Mouse (Mus musculus) Muller cell, postnatal 12 days (primary cell): ENCODE results near the gene Amt.
"Not testable (repeated sequence)": the region's sequence is repeated elsewhere in the genome, so short reads cannot be mapped to it uniquely, and the experiment has no call there.

Source experiments
- DNase-seq: peaks from one replicate; pipeline ENCODE4 v3.0.0-alpha.2; 2015; ENCODE audit errors: inconsistent ontology term

The Amt gene

DNA sequence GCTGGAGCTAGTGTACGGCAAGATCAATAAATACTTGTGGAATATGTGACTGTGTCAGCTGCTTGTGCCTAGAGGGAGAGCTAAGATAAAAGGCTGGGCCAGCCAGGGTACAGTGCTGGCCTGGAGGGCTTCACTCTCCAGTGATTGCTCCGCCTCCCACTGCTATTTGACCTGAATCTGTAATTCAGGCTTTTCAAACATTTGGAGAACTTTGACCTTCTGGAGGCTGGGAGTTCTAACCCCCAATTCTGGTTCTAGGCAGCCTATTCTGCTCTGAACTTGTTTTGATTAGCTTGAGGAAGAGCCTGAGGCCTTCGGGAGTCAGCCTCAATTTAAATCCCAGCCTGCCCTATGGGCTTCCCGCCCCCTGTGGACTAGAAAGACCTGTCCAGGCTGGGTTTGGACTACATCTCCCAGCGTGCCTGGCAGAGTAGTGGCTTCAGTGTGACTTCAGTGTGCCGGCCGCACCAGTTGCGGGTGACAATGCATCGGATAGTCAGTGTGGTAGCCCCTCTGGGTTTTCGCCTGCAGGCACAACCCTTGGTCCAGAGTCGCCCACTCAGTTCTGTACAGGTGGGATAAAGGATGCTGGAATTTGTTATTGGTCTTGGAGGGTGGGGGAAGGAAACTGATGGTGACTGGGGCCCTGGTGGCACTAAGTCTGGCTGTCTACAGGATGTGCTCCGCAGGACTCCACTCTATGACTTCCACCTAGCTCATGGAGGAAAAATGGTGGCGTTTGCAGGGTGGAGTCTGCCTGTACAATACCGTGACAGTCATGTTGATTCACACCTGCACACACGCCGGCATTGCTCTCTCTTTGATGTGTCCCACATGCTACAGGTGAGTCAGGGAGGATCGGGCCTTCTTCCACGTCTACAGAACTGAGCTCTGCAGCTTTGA, at the start of gene Amt:
TSS of gene Amt (plus strand) at position 401 of the 903 bp plus-strand sequence.
- DNase-seq = peak; percentile 32

DNA sequence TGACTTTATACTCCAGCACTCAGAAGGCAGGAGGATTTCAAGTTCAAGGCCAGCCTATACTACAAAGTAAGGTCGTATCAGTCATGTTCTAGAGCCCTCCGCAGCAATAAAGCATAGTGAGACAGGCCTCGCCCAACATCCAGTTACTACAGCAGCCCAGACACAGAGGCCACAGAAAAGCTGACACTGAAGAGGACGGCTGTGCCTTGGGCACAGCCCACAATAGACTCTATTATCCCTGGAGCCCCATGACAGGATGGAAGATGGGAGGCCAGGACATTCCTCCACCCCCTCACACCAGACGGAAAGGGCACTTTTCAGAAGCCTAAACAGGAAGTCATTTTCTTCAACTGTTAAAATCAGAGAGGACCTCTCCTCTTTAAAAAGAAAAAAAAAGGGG, 47.7 kb upstream of the Amt start:
- peak; percentile 70 for DNase-seq

DNA sequence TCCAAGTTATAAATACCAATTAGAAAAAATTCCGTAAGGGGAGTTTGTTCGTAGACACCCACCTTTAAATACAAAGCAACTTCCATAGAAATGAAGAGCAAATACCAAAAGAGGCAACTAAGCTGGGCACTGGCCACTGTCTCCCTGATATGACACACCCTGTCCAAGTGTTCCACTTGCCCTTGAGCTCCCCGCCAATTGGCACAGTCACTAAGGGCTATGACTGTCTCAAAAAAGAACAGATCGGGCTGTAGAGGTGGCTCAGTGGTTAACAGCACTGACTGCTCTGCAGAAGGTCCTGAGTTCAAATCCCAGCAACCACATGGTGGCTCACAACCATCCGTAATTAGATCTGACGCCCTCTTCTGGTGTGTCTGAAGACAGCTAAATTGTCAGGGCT, 44.8 kb upstream of the Amt start:
- DNase-seq = no peak

DNA sequence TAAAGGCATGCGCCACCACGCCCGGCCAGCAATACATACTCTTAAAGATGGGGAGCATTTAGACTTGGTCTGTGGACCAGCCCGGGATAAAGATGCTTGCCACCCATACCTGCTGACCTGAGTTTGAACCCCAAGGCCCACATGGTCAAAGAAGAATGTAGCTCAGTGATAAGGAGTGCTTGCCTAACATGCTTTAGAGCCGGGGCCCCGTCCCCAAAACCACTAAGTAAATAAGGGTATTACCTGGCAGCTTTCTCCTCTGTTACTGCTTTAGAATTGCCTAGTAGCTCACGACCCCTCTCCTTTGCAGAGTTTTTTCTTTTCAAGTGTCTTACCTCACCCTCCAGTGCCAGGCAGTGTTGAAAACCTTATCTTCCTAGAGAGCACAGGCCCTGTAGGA, 43.9 kb upstream of the Amt start:
- no peak for DNase-seq

DNA sequence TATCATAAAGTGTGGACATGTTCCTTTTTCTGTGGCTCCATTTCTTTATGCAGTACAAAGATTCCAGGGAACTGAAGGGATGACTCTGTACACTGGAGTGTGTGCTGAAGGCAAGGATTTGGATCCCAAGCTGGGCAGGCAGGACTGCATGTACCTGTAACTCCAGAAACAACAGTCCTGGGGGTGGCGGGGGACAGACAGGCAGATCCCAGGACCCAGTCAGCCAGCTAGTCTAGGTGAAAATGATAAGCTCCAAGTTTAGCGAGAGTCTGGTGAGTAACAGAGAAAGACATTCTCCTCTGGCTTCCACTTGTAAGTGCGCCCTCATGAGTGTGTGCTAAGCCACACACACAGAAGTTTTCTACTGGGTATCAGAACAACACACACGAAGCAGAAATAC, 36.1 kb upstream of the Amt start:
- DNase-seq = no peak

DNA sequence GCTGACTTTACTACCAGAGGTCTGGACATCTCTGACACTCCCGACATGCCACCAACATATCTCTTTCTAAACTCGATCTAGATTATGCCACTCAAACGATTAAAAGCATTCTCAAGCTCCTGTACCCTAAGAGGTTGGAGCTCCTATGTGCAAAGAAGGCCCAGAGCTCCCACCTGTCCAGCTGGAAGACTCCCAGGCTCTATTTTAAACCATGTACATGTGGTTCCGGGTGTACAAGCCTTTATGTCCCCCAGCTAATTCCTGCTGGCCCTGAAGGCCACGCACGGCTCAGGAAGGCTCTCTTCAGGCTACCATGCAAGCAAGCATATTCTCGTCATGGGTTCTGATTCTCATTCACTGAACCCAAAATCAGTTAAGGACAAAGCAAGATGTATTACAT, 34.8 kb upstream of the Amt start:
- DNase-seq = no peak

DNA sequence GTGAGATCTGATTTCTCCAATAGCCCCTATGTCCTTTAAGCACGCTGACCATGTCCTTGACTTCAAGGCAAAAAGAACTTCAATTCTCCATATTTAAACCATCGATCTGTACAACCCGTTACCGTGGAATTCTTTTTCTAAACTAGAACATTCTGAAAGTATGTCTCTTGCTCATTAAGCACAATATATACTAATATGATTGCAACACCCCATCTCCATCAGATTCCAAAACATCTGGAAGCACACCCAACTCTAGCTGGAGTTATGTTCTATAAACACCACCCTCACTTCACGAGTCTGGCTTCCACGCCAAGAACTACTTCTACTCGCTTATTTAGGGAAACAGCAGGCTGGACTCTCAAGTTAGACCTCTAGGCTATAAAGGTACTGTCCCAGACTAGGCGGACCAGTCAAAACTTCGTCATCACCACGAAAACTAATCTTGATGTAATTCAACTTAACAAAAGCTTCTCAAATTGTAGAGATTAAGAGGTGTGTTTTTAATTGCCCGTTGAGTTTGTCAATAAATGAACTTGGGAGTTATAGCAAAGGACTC, 34.1 kb upstream of the Amt start:
- DNase-seq = no peak

DNA sequence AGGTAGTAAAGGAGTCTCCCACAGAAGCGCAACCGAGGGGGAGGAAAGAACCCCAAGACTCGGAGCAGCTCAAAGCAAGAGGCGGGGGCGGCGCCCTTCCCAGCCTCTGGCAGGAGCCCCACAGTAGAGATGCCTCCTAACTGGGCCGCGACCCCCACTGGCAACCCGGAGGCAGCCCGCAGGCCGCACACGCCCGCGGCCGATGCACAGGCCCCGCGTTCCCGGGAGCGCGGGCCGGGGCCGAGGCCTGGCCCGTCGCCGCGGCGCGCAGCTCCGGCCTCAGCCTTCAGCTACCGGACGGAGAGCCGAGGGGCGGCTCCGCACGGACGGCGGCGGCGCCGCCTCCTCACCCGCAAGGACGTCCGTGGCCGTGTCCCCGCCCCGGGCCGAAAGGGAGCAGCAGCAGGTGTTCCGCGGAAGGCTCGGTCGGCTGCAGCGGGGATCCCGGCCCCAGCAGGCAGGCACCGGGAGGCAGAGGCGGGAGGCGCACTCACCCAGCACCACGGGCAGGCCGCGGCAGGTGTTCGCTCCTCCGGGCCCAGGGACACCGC, 33.4 kb upstream of the Amt start:
- DNase-seq = no peak

DNA sequence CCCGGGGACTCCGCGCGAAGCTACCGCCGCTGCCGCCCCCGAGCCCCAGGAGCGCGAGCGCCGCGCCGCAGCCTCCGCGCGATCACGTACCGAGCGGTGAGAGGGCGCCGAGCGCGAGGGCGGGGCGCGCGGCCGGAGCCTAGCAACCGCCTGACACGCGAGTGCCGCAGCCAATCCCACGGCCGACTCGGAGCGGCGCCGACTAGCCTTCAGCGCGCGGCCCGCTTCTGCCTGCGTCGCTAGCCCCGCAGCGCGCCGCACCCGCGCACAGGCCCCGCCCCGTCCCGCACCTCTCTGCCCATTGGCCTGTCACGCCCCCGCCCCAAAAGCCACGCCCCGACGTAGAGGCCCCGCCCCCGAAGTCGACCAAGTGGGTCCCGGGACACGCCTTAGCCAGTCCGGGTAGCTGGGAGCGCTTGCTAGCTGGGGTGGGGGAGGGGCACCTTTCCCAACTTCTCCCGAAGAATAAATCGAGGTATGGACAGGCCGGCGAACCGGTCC, 32.9 kb upstream of the Amt start, which contains the start of gene Dag1:
TSS of gene Dag1 (minus strand) at position 269 of the 501 bp plus-strand sequence.
- peak; percentile 100 for DNase-seq

DNA sequence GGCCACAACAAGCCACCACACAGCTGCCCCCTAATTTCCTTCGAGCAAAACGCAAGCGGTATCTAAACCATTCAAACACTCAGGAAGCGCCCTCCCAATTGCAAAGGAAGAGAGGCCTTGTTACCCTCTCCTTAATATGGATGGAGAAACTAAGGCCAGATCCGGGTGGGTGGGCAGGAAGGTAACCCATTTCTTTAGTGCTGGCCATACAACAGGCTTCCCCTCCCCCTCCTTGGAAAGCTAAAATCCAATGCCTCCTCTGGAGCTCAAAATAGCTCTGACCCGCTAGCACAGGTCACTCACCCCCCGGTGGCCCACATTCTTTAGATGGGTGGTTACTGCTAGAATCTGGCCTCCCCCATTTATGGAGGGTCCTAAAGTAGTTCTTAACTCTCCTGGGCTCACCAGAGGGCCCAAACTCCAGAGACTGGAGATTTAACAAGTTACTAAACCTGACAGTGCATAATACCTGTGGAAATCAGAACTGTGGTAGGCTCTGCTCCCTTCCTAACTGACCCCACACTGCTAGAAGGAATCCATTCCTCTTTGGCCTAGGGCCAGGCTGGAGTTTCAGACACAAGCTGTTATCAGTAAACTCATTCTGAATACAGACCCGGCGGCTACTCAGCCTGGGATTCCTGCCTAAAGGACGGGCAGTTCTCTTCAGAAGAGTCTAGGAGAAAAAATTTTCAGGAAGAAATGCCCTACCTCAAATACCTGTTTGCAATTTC, 32.3 kb upstream of the Amt start:
- DNase-seq = peak; percentile 35

DNA sequence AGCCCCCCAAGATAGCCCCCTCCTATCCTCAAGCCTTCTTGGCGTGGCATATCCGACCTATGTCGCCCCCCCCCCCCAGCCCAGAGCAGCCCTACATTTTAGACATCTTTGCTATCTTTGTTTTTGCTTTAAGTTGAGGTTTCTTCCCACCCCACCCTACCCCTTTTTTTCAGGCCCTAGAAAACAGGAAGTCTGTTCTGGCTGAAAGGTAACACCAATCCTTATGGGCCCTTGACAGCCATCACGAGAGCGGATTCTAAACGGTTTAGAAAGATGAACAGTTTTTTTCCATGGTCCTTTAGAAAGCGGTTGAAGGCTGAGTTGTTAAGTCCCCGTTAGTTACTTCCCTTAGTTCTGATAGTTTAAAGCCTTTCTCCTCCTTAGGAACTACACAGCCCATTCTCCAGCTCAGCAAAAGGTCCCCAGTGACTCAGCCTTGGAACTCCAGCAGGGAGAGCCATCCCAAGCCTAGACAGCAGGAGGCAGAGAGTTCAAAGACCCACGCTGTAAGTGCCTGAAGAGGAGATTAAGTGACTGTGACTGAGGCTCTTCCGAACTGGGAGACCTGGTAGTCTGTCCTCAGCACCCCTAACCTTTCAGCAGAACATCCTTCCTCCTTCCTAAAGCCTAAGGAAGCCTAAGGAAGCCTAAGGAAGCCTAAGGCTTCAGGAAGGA, 30.3 kb upstream of the Amt start:
- DNase-seq = no peak

DNA sequence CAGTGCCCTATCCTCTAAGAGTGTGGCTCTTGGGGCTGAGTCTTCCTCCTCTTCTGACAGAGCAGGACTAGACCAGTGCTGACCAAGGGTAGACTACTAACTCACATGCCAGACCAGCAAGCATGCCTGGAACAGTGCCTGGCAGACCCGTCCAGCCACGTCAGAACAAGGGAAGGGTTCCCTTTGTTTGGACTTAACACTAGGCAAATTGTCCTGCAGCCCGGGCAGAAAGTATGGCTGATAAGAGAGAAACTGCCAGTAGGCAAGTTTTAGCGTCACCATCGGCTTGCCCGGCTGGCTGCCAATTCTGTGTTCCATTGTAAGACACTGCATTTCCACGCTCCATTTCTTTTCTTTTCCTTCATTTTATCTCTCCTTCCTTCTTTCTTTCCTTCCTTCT, 29.0 kb upstream of the Amt start:
- peak; percentile 82 for DNase-seq

DNA sequence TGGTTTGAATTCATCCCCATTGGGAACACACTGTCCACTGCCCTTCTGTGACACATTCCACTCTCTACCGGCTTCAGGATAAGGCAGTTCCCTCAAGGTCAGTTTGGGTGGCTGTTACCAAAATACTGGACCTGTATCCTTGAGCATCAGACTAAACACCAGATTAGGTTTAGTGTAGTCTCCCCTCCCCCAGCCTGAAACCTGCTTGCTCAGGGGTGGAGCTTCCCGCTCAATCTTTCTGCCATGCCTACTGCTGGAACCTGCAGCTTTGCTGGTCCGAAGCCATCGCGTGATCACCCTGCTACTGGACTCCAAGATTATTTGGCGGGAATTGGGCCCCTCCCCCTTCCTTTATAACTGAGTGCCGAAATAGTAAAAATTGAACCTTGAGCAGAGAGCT, 28.0 kb upstream of the Amt start:
- DNase-seq = not testable (repeated sequence)

DNA sequence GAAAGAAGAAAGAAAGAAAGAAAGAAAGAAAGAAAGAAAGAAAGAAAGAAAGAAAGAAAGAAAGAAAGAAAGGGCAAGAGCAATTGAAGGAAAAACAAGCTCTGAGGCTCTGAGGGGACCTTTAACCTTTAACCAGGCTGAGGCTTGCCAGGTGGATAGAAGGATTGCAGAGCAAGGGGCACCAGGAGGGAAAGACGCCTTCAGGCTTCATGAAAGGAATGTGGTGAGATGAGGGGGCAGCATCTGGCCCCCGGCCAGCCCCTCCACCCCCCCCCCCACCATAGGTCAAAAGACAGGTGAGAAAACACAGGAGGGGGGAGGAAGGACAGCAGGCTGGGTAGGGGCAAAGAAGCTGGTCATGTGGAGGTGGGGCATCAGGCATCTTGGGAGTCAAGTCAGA, 24.7 kb upstream of the Amt start:
- no peak for DNase-seq

DNA sequence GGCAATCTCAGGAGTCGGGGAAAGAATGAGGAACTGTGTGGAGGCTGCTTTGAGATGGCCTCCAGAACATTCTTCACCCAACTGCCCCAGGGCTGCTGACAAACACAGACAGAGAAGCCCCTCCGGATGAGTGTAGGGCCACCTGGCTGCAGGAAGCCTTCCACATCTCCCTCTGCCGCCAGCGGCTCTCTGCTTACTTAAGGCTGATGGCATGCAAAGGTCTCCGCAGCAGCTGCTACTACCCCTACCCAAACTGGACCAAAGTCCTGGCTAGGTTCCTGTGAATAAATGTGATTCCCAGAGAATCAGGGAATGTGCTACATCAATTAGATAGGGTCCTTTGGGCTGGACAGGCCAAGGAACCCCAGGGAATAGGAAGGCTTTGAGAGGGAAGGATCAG, 24.0 kb upstream of the Amt start:
- no peak for DNase-seq

DNA sequence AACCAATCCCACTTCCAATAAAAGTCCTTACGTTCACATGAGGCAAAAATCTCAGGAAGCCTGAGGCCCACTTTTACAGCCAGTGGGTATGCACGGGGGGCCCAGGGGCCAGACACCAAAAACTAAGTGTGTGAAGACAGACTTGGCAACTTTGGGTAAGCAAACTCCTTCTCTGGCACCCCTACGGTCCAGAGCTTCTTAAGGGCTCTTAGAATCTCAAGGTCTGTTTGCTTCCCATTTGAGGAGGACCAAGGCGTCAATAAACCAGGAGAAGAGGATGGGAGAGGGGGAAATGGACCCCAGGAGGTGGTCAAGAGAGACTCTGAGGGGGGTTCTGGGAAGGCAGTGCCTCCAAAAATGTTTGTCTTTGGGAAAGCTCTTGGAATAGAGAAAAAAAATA, 23.2 kb upstream of the Amt start:
- DNase-seq = no peak

DNA sequence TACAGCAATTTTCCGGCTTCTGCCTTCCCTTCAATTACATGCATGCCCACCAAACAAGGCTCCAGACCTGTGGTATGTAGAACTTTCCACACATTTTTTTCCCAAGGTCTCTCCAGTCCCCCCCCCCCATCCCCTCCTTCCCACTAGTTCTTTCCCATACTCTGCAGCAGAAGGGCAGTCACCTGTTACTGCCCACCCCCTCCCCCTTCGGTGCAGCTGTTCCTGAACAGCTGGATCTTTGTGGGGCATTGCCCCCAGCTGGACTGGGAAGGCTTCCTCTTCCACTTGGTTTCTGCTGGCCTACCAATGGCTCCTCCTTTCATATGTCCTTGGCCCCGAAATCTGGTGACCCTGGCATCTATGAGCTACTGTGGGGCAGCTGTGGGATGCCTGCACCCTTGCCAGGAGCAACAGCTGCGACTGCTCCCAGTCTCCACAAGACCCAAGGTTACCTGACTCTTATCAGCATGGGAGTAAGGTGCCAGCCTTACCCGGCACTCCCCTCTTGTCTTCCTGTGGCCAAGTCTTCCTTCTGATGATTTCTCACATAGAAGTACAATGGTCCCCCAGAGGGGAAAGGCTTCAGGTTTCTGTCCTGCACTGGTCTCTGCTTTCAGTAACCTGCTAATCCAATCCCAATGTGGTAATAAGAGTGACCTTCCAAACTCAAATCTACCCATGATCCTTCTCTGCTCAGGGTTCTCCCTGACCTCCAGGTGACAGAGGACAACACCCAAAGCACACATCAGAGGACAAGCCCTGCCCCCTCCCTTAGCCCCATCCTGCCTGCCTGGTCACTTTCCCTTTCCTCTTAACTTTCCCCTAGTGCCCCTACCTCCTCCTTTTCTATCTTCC, 21.9 kb upstream of the Amt start:
- DNase-seq = no peak

DNA sequence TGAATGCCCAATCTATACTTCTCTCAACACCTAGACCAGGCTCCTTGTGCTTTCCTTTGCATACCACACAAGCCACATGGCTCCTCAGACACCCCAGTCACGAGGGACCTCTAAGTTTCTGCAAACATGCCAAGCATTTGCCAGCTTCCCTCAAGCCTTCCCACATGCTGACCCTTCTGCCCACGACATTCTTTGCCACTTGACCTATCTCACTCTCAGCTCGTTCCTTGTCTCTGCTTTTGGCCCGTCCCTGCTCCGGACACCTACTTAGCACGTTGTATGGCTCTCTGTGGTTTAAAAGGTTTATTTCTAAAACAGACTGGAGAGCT, 21.4 kb upstream of the Amt start:
- peak; percentile 59 for DNase-seq

DNA sequence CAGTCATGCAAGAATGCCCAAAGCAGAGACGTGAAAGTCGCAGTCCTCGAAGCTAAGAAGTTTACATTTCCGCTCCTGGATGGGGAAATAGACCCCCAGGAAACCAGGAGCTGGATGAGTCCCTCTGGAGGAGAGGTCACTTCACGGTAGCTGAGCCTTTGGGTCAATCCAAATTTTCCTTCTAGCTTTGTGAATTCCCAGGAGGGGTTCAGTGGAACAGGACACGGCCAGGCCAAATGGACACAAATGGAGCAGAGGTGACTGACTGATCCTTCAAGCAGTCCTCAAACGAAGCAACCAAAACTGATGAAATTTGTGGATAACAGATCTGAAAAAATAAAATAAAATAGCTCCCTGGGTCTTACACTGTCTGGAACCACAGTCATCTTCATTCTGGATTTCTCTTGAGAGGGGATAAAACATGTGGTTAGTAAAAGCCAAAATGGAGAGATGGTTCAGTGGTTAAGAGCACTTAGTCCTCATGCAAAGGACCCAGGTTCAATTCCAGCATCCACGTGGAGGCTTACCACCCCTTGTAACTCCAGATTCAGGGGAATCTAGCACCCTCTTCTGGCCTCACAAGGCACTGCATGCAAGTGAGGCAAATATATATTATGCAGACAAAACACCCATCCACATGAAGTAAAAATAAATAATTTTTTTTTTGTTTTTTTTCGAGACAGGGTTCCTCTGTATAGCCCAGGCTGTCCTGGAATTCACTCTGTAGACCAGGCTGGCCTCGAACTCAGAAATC, 17.8 kb upstream of the Amt start:
- DNase-seq = no peak
